Mouse (Mus musculus): ENCODE data around the gene Kidins220. TPM values are rescaled to one million over a fixed set of nuclear protein-coding genes. Genes with fewer than 3 reads are reported as not detected.

The Kidins220 gene
- polyA plus RNA-seq, 1 experiment from 2014 or later, result 143 TPM

- Histone ChIP-seq H3K27ac (replicated peaks) (no peak overlapping the region), H3K9ac (replicated peaks) (no peak overlapping the region), H3K4me3 (no peak overlapping the region), H3K27me3 (no peaks in the 10 kb centered on the region), H3K4me1 (0 out of 2 replicates have a peak, but pooled peaks cover 3% of the 10 kb centered on the region), H3K9me3 (no peaks in the 10 kb centered on the region), H3K4me2 (replicated peaks) (no peak overlapping the region), H3K36me3 (no peaks in the 10 kb centered on the region)
- WGBS, result 42% methylated on average over 26 of the region's 26 CpGs
- no peak for ATAC-seq (replicated peaks)
Observed at GRCm38 (mm10) chr12:25083260-25084178, 108.8 kb downstream of the Kidins220 start.

GRCm38 (mm10) chr12:25086966-25087365, 112.2 kb downstream of the Kidins220 start:
- H3K4me2 ChIP-seq (replicated peaks), result no peak overlapping the region
- no peaks in the 10 kb centered on the region for H3K9me3 ChIP-seq
- ATAC-seq (replicated peaks), result no peak
- H3K4me3 ChIP-seq, result no peak overlapping the region
- no peaks in the 10 kb centered on the region for H3K27me3 ChIP-seq
- 0 out of 2 replicates have a peak, but pooled peaks cover 5% of the 10 kb centered on the region for H3K4me1 ChIP-seq
- H3K9ac ChIP-seq (replicated peaks), result no peak overlapping the region
- H3K36me3 ChIP-seq, result no peaks in the 10 kb centered on the region
- WGBS, result 42% methylated on average over 4 of the region's 4 CpGs
- H3K27ac ChIP-seq (replicated peaks), result no peak overlapping the region

GRCm38 (mm10) chr12:25089433-25089832, 114.7 kb downstream of the Kidins220 start:
- H3K4me1 ChIP-seq, result peaks cover 20% of the 10 kb centered on the region
- no peak overlapping the region for H3K27ac ChIP-seq (replicated peaks)
- H3K9me3 ChIP-seq, result no peaks in the 10 kb centered on the region
- 0 out of 2 replicates have a peak, but pooled peaks cover 3% of the 10 kb centered on the region for H3K27me3 ChIP-seq
- H3K36me3 ChIP-seq, result no peaks in the 10 kb centered on the region
- no peak overlapping the region for H3K4me2 ChIP-seq (replicated peaks)
- no peak for ATAC-seq (replicated peaks)
- WGBS, result 90% methylated on average over 1 of the region's 1 CpGs
- no peak overlapping the region for H3K4me3 ChIP-seq
- H3K9ac ChIP-seq (replicated peaks), result no peak overlapping the region

GRCm38 (mm10) chr12:25092027-25092704, 117.4 kb downstream of the Kidins220 start:
- Histone ChIP-seq H3K4me1 (peaks cover 25% of the 10 kb centered on the region), H3K27ac (replicated peaks) (peak overlapping the region; percentile 64; the same call in 1 of the 2 replicates), H3K9ac (replicated peaks) (peak overlapping the region; percentile 30; the same call in 1 of the 2 replicates), H3K4me2 (replicated peaks) (peak overlapping the region; percentile 58), H3K9me3 (no peaks in the 10 kb centered on the region), H3K4me3 (peak overlapping the region; percentile 41), H3K27me3 (0 out of 2 replicates have a peak, but pooled peaks cover 3% of the 10 kb centered on the region), H3K36me3 (no peaks in the 10 kb centered on the region)
- WGBS, result 8% methylated on average over 25 of the region's 25 CpGs
- peak; percentile 62; the same call in 1 of the 2 replicates for ATAC-seq (replicated peaks)

- Histone ChIP-seq H3K27ac (replicated peaks) (peak overlapping the region; percentile 64), H3K36me3 (no peaks in the 10 kb centered on the region), H3K27me3 (0 out of 2 replicates have a peak, but pooled peaks cover 3% of the 10 kb centered on the region), H3K4me3 (peak overlapping the region; percentile 41), H3K9ac (replicated peaks) (peak overlapping the region; percentile 34), H3K4me2 (replicated peaks) (peak overlapping the region; percentile 58), H3K9me3 (no peaks in the 10 kb centered on the region), H3K4me1 (peaks cover 30% of the 10 kb centered on the region)
- WGBS, result 2% methylated on average over 17 of the region's 17 CpGs
- no peak for ATAC-seq (replicated peaks)
Observed at GRCm38 (mm10) chr12:25092751-25093211, 118.1 kb downstream of the Kidins220 start.

- no peaks in the 10 kb centered on the region for H3K9me3 ChIP-seq
- peaks cover 36% of the 10 kb centered on the region for H3K4me1 ChIP-seq
- WGBS, result 23% methylated on average over 11 of the region's 11 CpGs
- H3K4me3 ChIP-seq, result peak overlapping the region; percentile 41
- H3K4me2 ChIP-seq (replicated peaks), result peak overlapping the region; percentile 58
- ATAC-seq (replicated peaks), result no peak
- H3K9ac ChIP-seq (replicated peaks), result peak overlapping the region; percentile 34
- H3K27me3 ChIP-seq, result 0 out of 2 replicates have a peak, but pooled peaks cover 3% of the 10 kb centered on the region
- H3K36me3 ChIP-seq, result no peaks in the 10 kb centered on the region
- H3K27ac ChIP-seq (replicated peaks), result peak overlapping the region; percentile 64
Observed at GRCm38 (mm10) chr12:25093241-25093774, 118.6 kb downstream of the Kidins220 start.

- H3K4me1 ChIP-seq, result peaks cover 48% of the 10 kb centered on the region
- H3K4me2 ChIP-seq (replicated peaks), result peak overlapping the region; percentile 95
- H3K4me3 ChIP-seq, result peak overlapping the region; percentile 85
- H3K27me3 ChIP-seq, result 0 out of 2 replicates have a peak, but pooled peaks cover 3% of the 10 kb centered on the region
- no peaks in the 10 kb centered on the region for H3K36me3 ChIP-seq
- ATAC-seq (replicated peaks), result no peak
- H3K9ac ChIP-seq (replicated peaks), result peak overlapping the region; percentile 84
- peak overlapping the region; percentile 80 for H3K27ac ChIP-seq (replicated peaks)
- WGBS, result 1% methylated on average over 22 of the region's 22 CpGs
- H3K9me3 ChIP-seq, result no peaks in the 10 kb centered on the region
Observed at GRCm38 (mm10) chr12:25094621-25095521, 120.1 kb downstream of the Kidins220 start.

GRCm38 (mm10) chr12:25095538-25095937, 120.8 kb downstream of the Kidins220 start:
- Histone ChIP-seq H3K36me3 (no peaks in the 10 kb centered on the region), H3K9ac (replicated peaks) (peak overlapping the region; percentile 84), H3K9me3 (no peaks in the 10 kb centered on the region), H3K4me1 (peaks cover 54% of the 10 kb centered on the region), H3K4me3 (peak overlapping the region; percentile 85), H3K4me2 (replicated peaks) (peak overlapping the region; percentile 95), H3K27ac (replicated peaks) (peak overlapping the region; percentile 80), H3K27me3 (0 out of 2 replicates have a peak, but pooled peaks cover 3% of the 10 kb centered on the region)
- under 1% methylated on average over 19 of the region's 19 CpGs for WGBS
- ATAC-seq (replicated peaks), result peak; percentile 2

- under 1% methylated on average over 41 of the region's 41 CpGs for WGBS
- peak overlapping the region; percentile 93 for H3K27ac ChIP-seq (replicated peaks)
- H3K4me3 ChIP-seq, result peak overlapping the region; percentile 85
- H3K9ac ChIP-seq (replicated peaks), result peak overlapping the region; percentile 84
- H3K36me3 ChIP-seq, result no peaks in the 10 kb centered on the region
- 0 out of 2 replicates have a peak, but pooled peaks cover 3% of the 10 kb centered on the region for H3K27me3 ChIP-seq
- peak; percentile 92 for ATAC-seq (replicated peaks)
- H3K9me3 ChIP-seq, result no peaks in the 10 kb centered on the region
- peaks cover 60% of the 10 kb centered on the region for H3K4me1 ChIP-seq
- peak overlapping the region; percentile 95 for H3K4me2 ChIP-seq (replicated peaks)
Observed at GRCm38 (mm10) chr12:25095974-25096639, 121.4 kb downstream of the Kidins220 start.

GRCm38 (mm10) chr12:25096640-25097051, 121.9 kb downstream of the Kidins220 start:
- under 1% methylated on average over 15 of the region's 15 CpGs for WGBS
- H3K9me3 ChIP-seq, result no peaks in the 10 kb centered on the region
- H3K27me3 ChIP-seq, result 0 out of 2 replicates have a peak, but pooled peaks cover 3% of the 10 kb centered on the region
- peak overlapping the region; percentile 93 for H3K27ac ChIP-seq (replicated peaks)
- H3K36me3 ChIP-seq, result no peaks in the 10 kb centered on the region
- H3K4me1 ChIP-seq, result peaks cover 60% of the 10 kb centered on the region
- peak overlapping the region; percentile 85 for H3K4me3 ChIP-seq
- no peak for ATAC-seq (replicated peaks)
- peak overlapping the region; percentile 95 for H3K4me2 ChIP-seq (replicated peaks)
- peak overlapping the region; percentile 54 for H3K9ac ChIP-seq (replicated peaks)

GRCm38 (mm10) chr12:25097052-25097209, 122.2 kb downstream of the Kidins220 start, which contains the start of gene Id2:
Id2 (minus strand) TSS chr12:25097140.
- ATAC-seq (replicated peaks), result no peak
- H3K9me3 ChIP-seq, result no peaks in the 10 kb centered on the region
- H3K4me2 ChIP-seq (replicated peaks), result peak within 1 kb of the TSS; percentile 95
- 0% methylated on average over 1 of the region's 1 CpGs for WGBS
- peak within 1 kb of the TSS; percentile 85 for H3K4me3 ChIP-seq
- H3K4me1 ChIP-seq, result peaks cover 59% of the 10 kb centered on the region
- peak within 1 kb of the TSS; percentile 77 for H3K9ac ChIP-seq (replicated peaks)
- H3K36me3 ChIP-seq, result no peaks in the 10 kb centered on the region
- H3K27me3 ChIP-seq, result 0 out of 2 replicates have a peak, but pooled peaks cover 3% of the 10 kb centered on the region
- H3K27ac ChIP-seq (replicated peaks), result peak within 1 kb of the TSS; percentile 93

Data from forebrain, embryonic 15.5 days (tissue).